Mouse (Mus musculus): ENCODE results near the gene Amer3. TPM values are rescaled to one million over a fixed set of nuclear protein-coding genes. Genes with fewer than 3 reads are reported as not detected.
"Not testable (repeated sequence)": the region's sequence is repeated elsewhere in the genome, so short reads cannot be mapped to it uniquely, and the experiment has no call there.

Gene Amer3
- polyA plus RNA-seq, 1 experiment from 2014 or later, result not detected

- no peak overlapping the region for H3K4me2 ChIP-seq
- no peaks in the 10 kb centered on the region for H3K9me3 ChIP-seq (ENCODE audit: control insufficient read depth, low read length)
- WGBS, result 70% methylated on average over 4 of the region's 4 CpGs
- H3K27me3 ChIP-seq (replicated peaks; ENCODE audit: control insufficient read depth, insufficient read depth, low read length), result peaks cover 9% of the 10 kb centered on the region
- ATAC-seq (replicated peaks; ENCODE audit: low FRiP score), result no peak
- no peak overlapping the region for H3K9ac ChIP-seq (ENCODE audit: low read depth, low read length)
- H3K4me3 ChIP-seq (ENCODE audit: low read depth, low read length), result no peak overlapping the region
- H3K4me1 ChIP-seq (replicated peaks; ENCODE audit: control insufficient read depth, insufficient read depth, low read length), result no peaks in the 10 kb centered on the region
- no peak for DNase-seq (ENCODE audit: low spot score)
- H3K27ac ChIP-seq (ENCODE audit: low read depth, low read length), result no peak overlapping the region
- no peaks in the 10 kb centered on the region for H3K36me3 ChIP-seq (ENCODE audit: control insufficient read depth, insufficient read depth, low read length)
These were observed 5.3 kb downstream of the Amer3 start for GRCm38 (mm10) chr1:34584736-34585135.

- no peak overlapping the region for H3K27ac ChIP-seq (ENCODE audit: low read depth, low read length)
- no peak overlapping the region for H3K4me2 ChIP-seq
- no peaks in the 10 kb centered on the region for H3K27me3 ChIP-seq (replicated peaks; ENCODE audit: control insufficient read depth, insufficient read depth, low read length)
- no peak overlapping the region for H3K4me3 ChIP-seq (ENCODE audit: low read depth, low read length)
- H3K9me3 ChIP-seq (ENCODE audit: control insufficient read depth, low read length), result no peaks in the 10 kb centered on the region
- H3K36me3 ChIP-seq (ENCODE audit: control insufficient read depth, insufficient read depth, low read length), result no peaks in the 10 kb centered on the region
- 80% methylated on average over 22 of the region's 22 CpGs for WGBS
- H3K4me1 ChIP-seq (replicated peaks; ENCODE audit: control insufficient read depth, insufficient read depth, low read length), result no peaks in the 10 kb centered on the region
- DNase-seq (ENCODE audit: low spot score), result no peak
- no peak overlapping the region for H3K9ac ChIP-seq (ENCODE audit: low read depth, low read length)
- ATAC-seq (replicated peaks; ENCODE audit: low FRiP score), result no peak
These were observed 8.0 kb downstream of the Amer3 start for GRCm38 (mm10) chr1:34587298-34588096.

GRCm38 (mm10) chr1:34600000-34600399, 20.5 kb downstream of the Amer3 start:
- no peak overlapping the region for H3K27ac ChIP-seq (ENCODE audit: low read depth, low read length)
- H3K4me3 ChIP-seq (ENCODE audit: low read depth, low read length), result no peak overlapping the region
- DNase-seq (ENCODE audit: low spot score) (no peak), ATAC-seq (replicated peaks; ENCODE audit: low FRiP score) (no peak)
- 75% methylated on average over 15 of the region's 15 CpGs for WGBS
- H3K4me2 ChIP-seq, result no peak overlapping the region
- no peaks in the 10 kb centered on the region for H3K36me3 ChIP-seq (ENCODE audit: control insufficient read depth, insufficient read depth, low read length)
- H3K9me3 ChIP-seq (ENCODE audit: control insufficient read depth, low read length), result no peaks in the 10 kb centered on the region
- H3K4me1 ChIP-seq (replicated peaks; ENCODE audit: control insufficient read depth, insufficient read depth, low read length), result no peaks in the 10 kb centered on the region
- no peak overlapping the region for H3K9ac ChIP-seq (ENCODE audit: low read depth, low read length)
- H3K27me3 ChIP-seq (replicated peaks; ENCODE audit: control insufficient read depth, insufficient read depth, low read length), result no peaks in the 10 kb centered on the region

- WGBS, result 86% methylated on average over 3 of the region's 3 CpGs
- Histone ChIP-seq H3K4me3 (ENCODE audit: low read depth, low read length) (no peak overlapping the region), H3K4me1 (replicated peaks; ENCODE audit: control insufficient read depth, insufficient read depth, low read length) (no peaks in the 10 kb centered on the region), H3K27me3 (replicated peaks; ENCODE audit: control insufficient read depth, insufficient read depth, low read length) (no peaks in the 10 kb centered on the region), H3K9me3 (ENCODE audit: control insufficient read depth, low read length) (no peaks in the 10 kb centered on the region), H3K4me2 (no peak overlapping the region), H3K9ac (ENCODE audit: low read depth, low read length) (no peak overlapping the region), H3K36me3 (ENCODE audit: control insufficient read depth, insufficient read depth, low read length) (no peaks in the 10 kb centered on the region), H3K27ac (ENCODE audit: low read depth, low read length) (no peak overlapping the region)
- DNase-seq (ENCODE audit: low spot score) (no peak), ATAC-seq (replicated peaks; ENCODE audit: low FRiP score) (no peak)
These were observed 22.0 kb downstream of the Amer3 start for GRCm38 (mm10) chr1:34601323-34602047.

- H3K36me3 ChIP-seq (ENCODE audit: control insufficient read depth, insufficient read depth, low read length), result no peaks in the 10 kb centered on the region
- H3K27me3 ChIP-seq (replicated peaks; ENCODE audit: control insufficient read depth, insufficient read depth, low read length), result no peaks in the 10 kb centered on the region
- H3K4me3 ChIP-seq (ENCODE audit: low read depth, low read length), result no peak overlapping the region
- H3K9ac ChIP-seq (ENCODE audit: low read depth, low read length), result no peak overlapping the region
- 24% methylated on average over 8 of the region's 8 CpGs for WGBS
- DNase-seq (ENCODE audit: low spot score), result peak; percentile 69
- ATAC-seq (replicated peaks; ENCODE audit: low FRiP score), result no peak
- no peak overlapping the region for H3K4me2 ChIP-seq
- no peaks in the 10 kb centered on the region for H3K4me1 ChIP-seq (replicated peaks; ENCODE audit: control insufficient read depth, insufficient read depth, low read length)
- no peaks in the 10 kb centered on the region for H3K9me3 ChIP-seq (ENCODE audit: control insufficient read depth, low read length)
- no peak overlapping the region for H3K27ac ChIP-seq (ENCODE audit: low read depth, low read length)
These were observed 22.9 kb downstream of the Amer3 start for GRCm38 (mm10) chr1:34602363-34602762.

- no peak overlapping the region for H3K4me2 ChIP-seq
- 73% methylated on average over 2 of the region's 2 CpGs for WGBS
- ATAC-seq (replicated peaks; ENCODE audit: low FRiP score), result no peak
These were observed 34.3 kb downstream of the Amer3 start for GRCm38 (mm10) chr1:34613801-34614200.

GRCm38 (mm10) chr1:34620116-34620515, 40.7 kb downstream of the Amer3 start:
- H3K4me3 ChIP-seq (ENCODE audit: low read depth, low read length); DNase-seq (ENCODE audit: low spot score); H3K27ac ChIP-seq (ENCODE audit: low read depth, low read length); H3K36me3 ChIP-seq (ENCODE audit: control insufficient read depth, insufficient read depth, low read length); ATAC-seq (replicated peaks; ENCODE audit: low FRiP score); H3K9me3 ChIP-seq (ENCODE audit: control insufficient read depth, low read length); H3K9ac ChIP-seq (ENCODE audit: low read depth, low read length); H3K27me3 ChIP-seq (replicated peaks; ENCODE audit: control insufficient read depth, insufficient read depth, low read length); H3K4me2 ChIP-seq; H3K4me1 ChIP-seq (replicated peaks; ENCODE audit: control insufficient read depth, insufficient read depth, low read length): not testable (repeated sequence)
- WGBS, result 88% methylated on average over 13 of the region's 13 CpGs

More at GRCm38 (mm10) chr1:34613801-34614200, 34.3 kb downstream of the Amer3 start:
- Histone ChIP-seq H3K27me3 (replicated peaks; ENCODE audit: control insufficient read depth, insufficient read depth, low read length) (no peaks in the 10 kb centered on the region), H3K36me3 (ENCODE audit: control insufficient read depth, insufficient read depth, low read length) (no peaks in the 10 kb centered on the region), H3K9me3 (ENCODE audit: control insufficient read depth, low read length) (no peaks in the 10 kb centered on the region), H3K4me3 (ENCODE audit: low read depth, low read length) (no peak overlapping the region), H3K9ac (ENCODE audit: low read depth, low read length) (no peak overlapping the region), H3K4me1 (replicated peaks; ENCODE audit: control insufficient read depth, insufficient read depth, low read length) (no peaks in the 10 kb centered on the region), H3K27ac (ENCODE audit: low read depth, low read length) (no peak overlapping the region)
- no peak for DNase-seq (ENCODE audit: low spot score)

- not testable (repeated sequence) for H3K4me3 ChIP-seq (ENCODE audit: low read depth, low read length)
These were observed 41.3 kb downstream of the Amer3 start for GRCm38 (mm10) chr1:34620761-34621160.

More at GRCm38 (mm10) chr1:34620761-34621160, 41.3 kb downstream of the Amer3 start:
- H3K4me2 ChIP-seq; H3K27me3 ChIP-seq (replicated peaks; ENCODE audit: control insufficient read depth, insufficient read depth, low read length); DNase-seq (ENCODE audit: low spot score); H3K36me3 ChIP-seq (ENCODE audit: control insufficient read depth, insufficient read depth, low read length); H3K27ac ChIP-seq (ENCODE audit: low read depth, low read length); H3K4me1 ChIP-seq (replicated peaks; ENCODE audit: control insufficient read depth, insufficient read depth, low read length); H3K9ac ChIP-seq (ENCODE audit: low read depth, low read length); ATAC-seq (replicated peaks; ENCODE audit: low FRiP score); H3K9me3 ChIP-seq (ENCODE audit: control insufficient read depth, low read length): not testable (repeated sequence)
- WGBS, result 81% methylated on average over 5 of the region's 5 CpGs
